Mouse (Mus musculus): ENCODE measurements around the gene Zmiz2. TPM values are rescaled to one million over a fixed set of nuclear protein-coding genes. Genes with fewer than 3 reads are reported as not detected.
A peak's percentile ranks its signal among the peaks of the same experiment; 100 is the strongest.
"Not testable (repeated sequence)": the region's sequence is repeated elsewhere in the genome, so short reads cannot be mapped to it uniquely, and the experiment has no call there.

Gene Zmiz2
- polyA plus RNA-seq, 1 experiment from 2014 or later = 40.4 TPM

- Histone ChIP-seq H3K9me3 (ENCODE audit: control insufficient read depth, low read length) (no peaks in the 10 kb centered on the region), H3K9ac (replicated peaks; ENCODE audit: low read depth, low read length) (no peak overlapping the region), H3K4me1 (replicated peaks; ENCODE audit: control insufficient read depth, insufficient read depth, low read length) (peaks cover 7% of the 10 kb centered on the region), H3K27ac (ENCODE audit: low read length) (no peak overlapping the region), H3K36me3 (ENCODE audit: control insufficient read depth, insufficient read depth) (no peaks in the 10 kb centered on the region), H3K4me3 (replicated peaks; ENCODE audit: low read length) (no peak overlapping the region), H3K27me3 (replicated peaks; ENCODE audit: control insufficient read depth, insufficient read depth, low read length) (no peaks in the 10 kb centered on the region), H3K4me2 (ENCODE audit: low read length) (no peak overlapping the region)
- no peak for ATAC-seq
- WGBS = 80% methylated on average over 4 of the region's 4 CpGs
Measured at GRCm38 (mm10) chr11:6447493-6447892, 58.6 kb downstream of the Zmiz2 start.

- ATAC-seq; H3K27me3 ChIP-seq (replicated peaks; ENCODE audit: control insufficient read depth, insufficient read depth, low read length); H3K4me3 ChIP-seq (replicated peaks; ENCODE audit: low read length); H3K4me1 ChIP-seq (replicated peaks; ENCODE audit: control insufficient read depth, insufficient read depth, low read length); H3K4me2 ChIP-seq (ENCODE audit: low read length); H3K27ac ChIP-seq (ENCODE audit: low read length); H3K9me3 ChIP-seq (ENCODE audit: control insufficient read depth, low read length); H3K36me3 ChIP-seq (ENCODE audit: control insufficient read depth, insufficient read depth); H3K9ac ChIP-seq (replicated peaks; ENCODE audit: low read depth, low read length): not testable (repeated sequence)
- WGBS = 97% methylated on average over 5 of the region's 5 CpGs
Measured at GRCm38 (mm10) chr11:6448155-6448554, 59.3 kb downstream of the Zmiz2 start.

Small RNA genes within 50 kb of the gene (microRNA-seq; reads per million reads assigned to microRNA genes)
- 2.7 reads per million, percentile 9 among the genes with 10 or more reads in this experiment for gene Mir7651

Other genes with a start within 250 kb of the Zmiz2 start
- gene A730071L15Rik, start 189.0 kb upstream of the Zmiz2 start, polyA plus RNA-seq (2015; fragmentation: Nextera tagmentation; extraction: Ambion mirVana) = 0.21 and 0.84 TPM in 2 replicates
- 78.4 and 82.1 TPM in 2 replicates for gene Nudcd3, start 188.7 kb upstream of the Zmiz2 start, polyA plus RNA-seq (2015; fragmentation: Nextera tagmentation; extraction: Ambion mirVana)
- gene Npc1l1, start 158.9 kb upstream of the Zmiz2 start, polyA plus RNA-seq (2015; fragmentation: Nextera tagmentation; extraction: Ambion mirVana) = 0.08 TPM in 1 of 2 replicates, not detected in the other
- gene Ddx56, start 121.3 kb upstream of the Zmiz2 start, polyA plus RNA-seq (2015; fragmentation: Nextera tagmentation; extraction: Ambion mirVana) = 86.8 and 90.2 TPM in 2 replicates
- gene Tmed4, start 114.2 kb upstream of the Zmiz2 start, polyA plus RNA-seq (2015; fragmentation: Nextera tagmentation; extraction: Ambion mirVana) = 157 and 163 TPM in 2 replicates
- 99.5 and 99.6 TPM in 2 replicates for gene Ogdh, start 97.4 kb upstream of the Zmiz2 start, polyA plus RNA-seq (2015; fragmentation: Nextera tagmentation; extraction: Ambion mirVana)
- gene Ppia, start 26.4 kb downstream of the Zmiz2 start, polyA plus RNA-seq (2015; fragmentation: Nextera tagmentation; extraction: Ambion mirVana) = 3,622 and 3,688 TPM in 2 replicates
- gene H2afv, start 55.4 kb downstream of the Zmiz2 start, polyA plus RNA-seq (2015; fragmentation: Nextera tagmentation; extraction: Ambion mirVana) = 438 and 507 TPM in 2 replicates
- gene Purb, start 86.8 kb downstream of the Zmiz2 start, polyA plus RNA-seq (2015; fragmentation: Nextera tagmentation; extraction: Ambion mirVana) = 14.4 and 16.7 TPM in 2 replicates
- 0.20 and 0.60 TPM in 2 replicates for gene Myo1g, start 131.9 kb downstream of the Zmiz2 start, polyA plus RNA-seq (2015; fragmentation: Nextera tagmentation; extraction: Ambion mirVana)
- 101 and 107 TPM in 2 replicates for gene Ccm2, start 157.8 kb downstream of the Zmiz2 start, polyA plus RNA-seq (2015; fragmentation: Nextera tagmentation; extraction: Ambion mirVana)
- gene Nacad, start 217.0 kb downstream of the Zmiz2 start, polyA plus RNA-seq (2015; fragmentation: Nextera tagmentation; extraction: Ambion mirVana) = 62.5 and 71.1 TPM in 2 replicates
- gene Tbrg4, start 237.0 kb downstream of the Zmiz2 start, polyA plus RNA-seq (2015; fragmentation: Nextera tagmentation; extraction: Ambion mirVana) = 28.2 and 32.2 TPM in 2 replicates
- gene Wap, start 249.6 kb downstream of the Zmiz2 start, polyA plus RNA-seq (2015; fragmentation: Nextera tagmentation; extraction: Ambion mirVana) = not detected in 2 replicates

Measured in forebrain, embryonic 16.5 days (tissue).